Mouse (Mus musculus): Measurements from ENCODE around the gene Aplf. TPM values are rescaled to one million over a fixed set of nuclear protein-coding genes. Genes with fewer than 3 reads are reported as not detected.

The Aplf gene
- 1 to 10 TPM; 2.0 to 2.7 TPM for total RNA-seq (2021)
- long read RNA-seq, experiment 1, partial matches to known transcripts = 2 of 3 reads
- long read RNA-seq, experiment 1, other reads (novel, unspliced or antisense) = 1 of 3 reads
- long read RNA-seq, experiment 2, partial matches to known transcripts = 3 of 5 reads
- long read RNA-seq, experiment 2, other reads (novel, unspliced or antisense) = 1 of 5 reads

- intact Hi-C loops (cut with DNase I) = loop anchor here (2.0 to 5.0 kb wide), 3 partner anchors 57 to 275 kb away; no protein-coding TSS in a partner anchor
- H3K27ac ChIP-seq = peak within 1 kb of the TSS; percentile 89
- H3K4me3 ChIP-seq = peak within 1 kb of the TSS; percentile 82
- no peak for TF ChIP-seq CTCF (IDR thresholded peaks at IDR 0.05)
- DNase-seq = peak; percentile 92
Observed at GRCm38 (mm10) chr6:87671771-87672517, at the start of gene Aplf. Gene Aplf, minus strand, starts transcription at chr6:87672193.

- no peak for TF ChIP-seq CTCF (IDR thresholded peaks at IDR 0.05)
- Histone ChIP-seq H3K4me3 (no peak overlapping the region), H3K27ac (no peak overlapping the region)
- no peak for DNase-seq
- intact Hi-C loops (cut with DNase I) = no loop called here
Observed at GRCm38 (mm10) chr6:87714091-87714490, 42.1 kb upstream of the Aplf start.

- TF ChIP-seq CTCF (IDR thresholded peaks at IDR 0.05) = no peak
- intact Hi-C loops (cut with DNase I) = no loop called here
- Histone ChIP-seq H3K27ac (no peak overlapping the region), H3K4me3 (no peak overlapping the region)
- DNase-seq = no peak
Observed at GRCm38 (mm10) chr6:87712311-87712710, 40.3 kb upstream of the Aplf start.

DNA sequence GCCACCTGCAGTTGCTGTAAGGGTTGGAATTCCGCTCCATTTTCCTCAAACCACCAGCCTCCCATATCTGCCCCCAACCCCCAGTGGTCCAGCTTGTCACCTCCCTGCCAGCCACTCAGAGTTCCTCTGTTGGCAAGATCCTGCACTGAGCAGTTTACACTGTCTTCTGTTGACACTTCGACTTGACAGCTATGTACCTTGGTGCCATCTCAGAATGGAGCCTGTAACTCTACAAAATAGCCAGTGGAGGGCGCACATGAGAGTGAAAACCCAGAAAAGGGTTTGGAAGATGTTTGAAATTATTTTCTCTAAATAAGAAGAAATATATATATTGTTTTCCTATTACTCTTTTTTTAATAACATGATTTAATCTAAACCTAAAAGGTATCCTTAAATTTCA is 34.3 kb upstream of the Aplf start:
- intact Hi-C loops (cut with DNase I) = no loop called here
- DNase-seq = no peak
- Histone ChIP-seq H3K27ac (no peak overlapping the region), H3K4me3 (no peak overlapping the region)
- TF ChIP-seq CTCF (IDR thresholded peaks at IDR 0.05) = peak; percentile 61

DNA sequence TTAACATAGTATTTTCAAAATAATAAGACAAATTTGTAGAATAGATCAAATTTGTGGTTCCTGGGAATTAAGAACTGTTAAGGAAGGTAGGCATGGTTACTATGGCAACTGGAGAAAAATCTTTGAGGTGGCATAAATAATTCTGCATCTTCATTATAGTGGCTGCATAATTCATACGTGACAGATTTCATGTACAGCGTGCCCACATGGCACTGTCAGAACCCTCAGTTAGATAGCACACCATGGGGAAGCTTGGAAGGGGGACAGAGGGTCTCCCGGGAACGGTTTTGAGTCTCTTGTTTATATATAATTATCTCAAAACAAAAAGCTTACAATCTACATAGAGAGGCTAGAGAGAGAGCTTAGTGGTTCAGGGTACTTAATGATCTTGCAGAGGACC is 24.6 kb upstream of the Aplf start:
- TF ChIP-seq CTCF (IDR thresholded peaks at IDR 0.05) = no peak
- intact Hi-C loops (cut with DNase I) = no loop called here
- H3K4me3 ChIP-seq = no peak overlapping the region
- DNase-seq = no peak
- H3K27ac ChIP-seq = no peak overlapping the region

GRCm38 (mm10) chr6:87695947-87696346 is 24.0 kb upstream of the Aplf start:
- intact Hi-C loops (cut with DNase I) = no loop called here
- DNase-seq = no peak

DNA sequence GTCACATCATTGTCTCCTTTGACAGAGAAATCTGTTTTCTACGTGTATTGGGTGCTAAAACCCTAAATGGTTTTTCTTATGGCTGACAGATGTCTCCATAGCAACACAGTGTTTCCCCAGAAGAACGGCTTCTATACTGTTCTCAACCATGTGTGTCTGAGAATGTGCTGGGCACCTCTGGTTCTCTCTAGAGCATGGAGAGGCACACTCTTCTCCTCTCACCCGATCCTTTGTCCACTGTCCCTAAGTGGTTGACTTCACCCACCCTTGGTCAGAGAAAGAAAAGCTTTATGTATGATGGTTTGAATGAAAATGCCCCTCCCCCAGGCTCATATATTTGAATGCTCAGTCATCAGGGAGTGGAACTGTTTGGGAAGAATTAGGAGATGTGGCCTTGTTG is 8.4 kb upstream of the Aplf start:
- Histone ChIP-seq H3K27ac (no peak overlapping the region), H3K4me3 (no peak overlapping the region)
- TF ChIP-seq CTCF (IDR thresholded peaks at IDR 0.05) = no peak
- intact Hi-C loops (cut with DNase I) = no loop called here
- no peak for DNase-seq

More at GRCm38 (mm10) chr6:87695947-87696346, 24.0 kb upstream of the Aplf start:
- no peak for TF ChIP-seq CTCF (IDR thresholded peaks at IDR 0.05)
- Histone ChIP-seq H3K27ac (no peak overlapping the region), H3K4me3 (no peak overlapping the region)

DNA sequence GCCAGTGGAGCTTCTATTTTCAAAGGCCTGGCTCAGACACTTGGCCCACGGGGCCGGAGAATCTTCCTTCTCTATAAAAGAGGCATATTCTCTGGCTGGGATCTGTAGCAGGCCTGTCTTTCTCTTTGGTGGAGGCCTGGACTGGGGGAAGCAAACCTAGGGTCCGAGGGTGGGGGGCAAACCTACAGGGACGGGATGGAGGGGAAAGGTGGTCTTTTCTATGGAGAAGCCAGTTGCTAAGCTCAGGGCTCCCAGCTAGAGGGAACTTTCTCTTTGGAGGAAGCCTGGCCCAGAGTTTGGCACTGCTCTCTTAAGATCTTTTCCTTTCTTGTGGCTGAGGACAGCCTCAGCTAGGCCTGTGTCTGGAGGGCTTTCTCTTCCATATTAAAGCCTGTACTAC is 668 bp upstream of the Aplf start:
- no peak for DNase-seq
- TF ChIP-seq CTCF (IDR thresholded peaks at IDR 0.05) = no peak
- peak overlapping the region; percentile 89 for H3K27ac ChIP-seq
- intact Hi-C loops (cut with DNase I) = loop anchor here (5.0 kb wide), 1 partner anchor 275 kb away; no protein-coding TSS in a partner anchor
- peak overlapping the region; percentile 82 for H3K4me3 ChIP-seq

GRCm38 (mm10) chr6:87671353-87671752 is 640 bp downstream of the Aplf start:
- intact Hi-C loops (cut with DNase I) = loop anchor here (2.0 to 5.0 kb wide), 3 partner anchors 57 to 274 kb away; no protein-coding TSS in a partner anchor
- peak overlapping the region; percentile 88 for H3K27ac ChIP-seq
- peak overlapping the region; percentile 82 for H3K4me3 ChIP-seq
- no peak for TF ChIP-seq CTCF (IDR thresholded peaks at IDR 0.05)
- no peak for DNase-seq

DNA sequence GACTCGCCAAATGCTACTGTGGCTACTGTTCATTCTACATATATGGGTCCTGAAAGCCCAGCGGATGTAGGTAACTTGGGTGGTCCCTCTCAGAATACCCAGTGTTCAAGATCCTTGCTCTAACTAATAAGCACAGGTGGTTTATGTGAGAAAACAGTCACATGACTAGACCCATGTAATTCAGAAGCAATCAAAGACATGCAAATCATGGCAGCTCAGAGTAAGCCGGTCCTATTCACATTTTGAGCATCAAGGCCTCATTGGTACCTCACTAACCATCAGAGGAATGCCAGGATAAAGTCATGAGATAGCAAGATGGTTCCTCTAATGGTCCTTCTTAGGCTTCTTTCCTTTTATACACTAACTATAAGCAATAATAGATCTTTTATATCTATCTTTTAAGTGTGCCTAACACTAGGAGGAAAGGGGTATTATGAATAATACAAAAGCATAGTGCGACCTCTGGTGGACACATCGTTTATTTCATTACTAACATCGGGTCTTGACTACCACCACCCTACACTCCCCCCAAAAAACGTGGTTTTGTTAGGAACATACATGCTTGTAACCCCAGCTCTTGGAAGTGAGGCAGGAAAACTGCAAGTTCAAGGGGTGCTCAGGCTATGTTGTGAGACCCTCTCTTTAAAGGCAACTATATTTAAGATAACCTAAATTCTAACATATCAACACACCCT is 2.0 kb downstream of the Aplf start:
- peak; percentile 30 for DNase-seq
- Histone ChIP-seq H3K4me3 (no peak overlapping the region), H3K27ac (no peak overlapping the region)
- TF ChIP-seq CTCF (IDR thresholded peaks at IDR 0.05) = peak; percentile 72
- intact Hi-C loops (cut with DNase I) = loop anchor here (2.0 to 5.0 kb wide), 3 partner anchors 55 to 273 kb away; no protein-coding TSS in a partner anchor

- no peak for DNase-seq
- Histone ChIP-seq H3K4me3 (no peak overlapping the region), H3K27ac (no peak overlapping the region)
- intact Hi-C loops (cut with DNase I) = no loop called here
- no peak for TF ChIP-seq CTCF (IDR thresholded peaks at IDR 0.05)
Observed at GRCm38 (mm10) chr6:87668733-87669132, 3.3 kb downstream of the Aplf start.

GRCm38 (mm10) chr6:87667804-87668203 is 4.2 kb downstream of the Aplf start:
- Histone ChIP-seq H3K27ac (no peak overlapping the region), H3K4me3 (no peak overlapping the region)
- intact Hi-C loops (cut with DNase I) = no loop called here
- TF ChIP-seq CTCF (IDR thresholded peaks at IDR 0.05) = no peak
- DNase-seq = no peak

DNA sequence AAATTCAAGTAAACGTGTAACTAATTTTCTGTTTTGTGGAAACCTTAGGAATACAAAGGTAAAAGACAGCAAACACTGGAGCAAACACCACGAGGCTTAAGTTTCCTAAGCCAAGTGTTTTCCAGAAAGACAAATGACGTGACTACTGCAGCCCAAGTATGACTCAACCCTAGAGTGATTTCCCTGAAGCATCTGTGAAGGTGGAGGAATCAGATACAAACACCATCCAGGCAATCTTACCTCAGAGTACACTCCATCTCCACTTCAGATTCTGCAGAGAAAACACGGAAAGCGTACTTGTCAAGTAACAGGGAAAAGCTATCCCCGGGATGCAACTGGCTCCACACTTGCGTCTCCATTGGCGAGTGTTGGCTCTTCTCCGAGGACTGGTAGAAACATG is 8.5 kb downstream of the Aplf start:
- Histone ChIP-seq H3K27ac (no peak overlapping the region), H3K4me3 (no peak overlapping the region)
- no peak for TF ChIP-seq CTCF (IDR thresholded peaks at IDR 0.05)
- intact Hi-C loops (cut with DNase I) = no loop called here
- DNase-seq = no peak

Data from gastrocnemius, adult 2 months (tissue).